Comparison of ENCODE assay signal across 8 mouse cellular contexts in genomic region chr10:64075944-64076343, GRCm38 (mm10). TPM values are rescaled to one million over a fixed set of nuclear protein-coding genes. Genes with fewer than 3 reads are reported as not detected.
A peak's percentile ranks its signal among the peaks of the same experiment; 100 is the strongest.
DNase-seq lines count a peak whose midpoint lies in the region; ATAC-seq and TF ChIP-seq lines count a peak whose summit lies in the region.

No protein-coding gene starts in this region.

- ATAC-seq in embryonic facial prominence, embryonic 14.5 days (ENCODE audit: low read depth): 0 out of 2 replicates have a peak, but pooled peaks have one; percentile 57
- peak; percentile 90 for ATAC-seq in Patski
- no peak for ATAC-seq in CD4-positive, CD25-positive, alpha-beta regulatory T cell, adult 4 months

- H3K9ac ChIP-seq in embryonic facial prominence, embryonic 14.5 days (ENCODE audit: low read depth, low read length): no peak overlapping the region

- in situ Hi-C loops in Patski (cut with MboI; ENCODE audit: low pct_unique_long_range_greater_than_20kb): loop anchor here (25.0 kb wide), 1 partner anchor 1686 kb away; no protein-coding TSS in a partner anchor

- CTCF ChIA-PET in Patski (lab: Charles Lee): interaction anchor here (1.1 kb wide), 1 partner anchor 10 kb away, joined by 3 read pairs; no protein-coding TSS in a partner anchor

- 39% methylated on average over 5 of the region's 5 CpGs for WGBS in embryonic facial prominence, embryonic 14.5 days
- 40% methylated on average over 5 of the region's 5 CpGs for WGBS in embryonic facial prominence, embryonic 10.5 days

- POLR2A ChIA-PET in Patski (lab: Charles Lee): no interaction called here

- no peaks in the 10 kb centered on the region for H3K36me3 ChIP-seq in embryonic facial prominence, embryonic 14.5 days (ENCODE audit: control insufficient read depth, insufficient read depth, low read length)
- H3K36me3 ChIP-seq in embryonic facial prominence, embryonic 10.5 days (replicated peaks): no peaks in the 10 kb centered on the region

- 0 out of 2 replicates have a peak overlapping the region, but pooled peaks have one; percentile 3 for H3K4me2 ChIP-seq in embryonic facial prominence, embryonic 14.5 days (ENCODE audit: low read depth, low read length)

- H3K27ac ChIP-seq in embryonic facial prominence, embryonic 14.5 days (replicated peaks; ENCODE audit: low read depth, low read length): no peak overlapping the region
- no peak overlapping the region for H3K27ac ChIP-seq in embryonic facial prominence, embryonic 10.5 days (replicated peaks)

- H3K27me3 ChIP-seq in embryonic facial prominence, embryonic 14.5 days (replicated peaks; ENCODE audit: control insufficient read depth, insufficient read depth, low read length): no peaks in the 10 kb centered on the region
- H3K27me3 ChIP-seq in embryonic facial prominence, embryonic 10.5 days (replicated peaks; ENCODE audit: low read depth, poor library complexity, severe bottlenecking): no peaks in the 10 kb centered on the region
- no peaks in the 10 kb centered on the region for H3K27me3 ChIP-seq in Patski

- no peaks in the 10 kb centered on the region for H3K9me3 ChIP-seq in embryonic facial prominence, embryonic 14.5 days (ENCODE audit: control insufficient read depth, low read length)
- no peaks in the 10 kb centered on the region for H3K9me3 ChIP-seq in embryonic facial prominence, embryonic 10.5 days

- DNase-seq in embryonic facial prominence, embryonic 14.5 days (ENCODE audit: low spot score): peak; percentile 68
- DNase-seq in embryonic facial prominence, embryonic 10.5 days (ENCODE audit: low spot score): no peak
- peak; percentile 31 for DNase-seq in Patski (ENCODE audit: low read depth, low spot score)
- peak; percentile 78 to 83 for DNase-seq in frontal cortex, postnatal 36 days (ENCODE audit: low spot score in 2 of 2)
- peak; percentile 48 to 51 for DNase-seq in layer of hippocampus, adult 8-10 months (ENCODE audit: low spot score in 2 of 2)
- peak; percentile 73 to 79 for DNase-seq in right cerebral cortex, postnatal 10 days (ENCODE audit: low spot score in 2 of 2)
- no peak for DNase-seq in kidney, postnatal 36 days

- 0 out of 2 replicates have a peak, but pooled peaks cover 5% of the 10 kb centered on the region for H3K4me1 ChIP-seq in embryonic facial prominence, embryonic 14.5 days (ENCODE audit: control insufficient read depth, insufficient read depth, low read length)
- no peaks in the 10 kb centered on the region for H3K4me1 ChIP-seq in embryonic facial prominence, embryonic 10.5 days

- TF ChIP-seq CTCF in Patski (IDR thresholded peaks at IDR 0.05): no peak

- no peak overlapping the region for H3K4me3 ChIP-seq in embryonic facial prominence, embryonic 14.5 days (ENCODE audit: low read depth, low read length)
- no peak overlapping the region for H3K4me3 ChIP-seq in embryonic facial prominence, embryonic 10.5 days

RNA-seq across cellular contexts. Expression of gene Lrrtm3, which starts 14.1 kb away (rescaled TPM):
- 3.2 and 5.5 TPM in 2 replicates for polyA plus RNA-seq in embryonic facial prominence, embryonic 14.5 days (2014; fragmentation: Nextera tagmentation; extraction: Ambion mirVana)
- 0.62 and 0.88 TPM in 2 replicates for polyA plus RNA-seq in embryonic facial prominence, embryonic 10.5 days (2016; fragmentation: Nextera tagmentation; extraction: Ambion mirVana)
- 0.13 TPM for polyA plus RNA-seq in Patski (2021)
- 10 to 100 TPM; 20.4 to 32.5 (median 24.7) TPM for total RNA-seq in layer of hippocampus, adult 8-10 months (2022)
- not detected for polyA plus RNA-seq in CD4-positive, CD25-positive, alpha-beta regulatory T cell, adult 4 months (2017; shearing (Covaris generic))

Comparison
In these comparisons a context has a peak if more than half of its experiments do, and no peak if none do; other contexts are left out.
1. DNase-seq: peak in embryonic facial prominence, embryonic 14.5 days (single experiment), Patski (single experiment), frontal cortex, postnatal 36 days (2 of 2), layer of hippocampus, adult 8-10 months (2 of 2) and right cerebral cortex, postnatal 10 days (2 of 2); none in embryonic facial prominence, embryonic 10.5 days (single experiment) and kidney, postnatal 36 days (0 of 2).